Mouse (Mus musculus): Measurements from ENCODE around the gene Arl15.
"Not testable (repeated sequence)": the region's sequence is repeated elsewhere in the genome, so short reads cannot be mapped to it uniquely, and the experiment has no call there.

The Arl15 gene

GRCm38 (mm10) chr13:113794039-113794704 lies at the start of gene Arl15:
Gene Arl15 (plus strand): TSS chr13:113794505.
- DNase-seq (ENCODE audit: extremely low spot score) = peak; percentile 98

DNA sequence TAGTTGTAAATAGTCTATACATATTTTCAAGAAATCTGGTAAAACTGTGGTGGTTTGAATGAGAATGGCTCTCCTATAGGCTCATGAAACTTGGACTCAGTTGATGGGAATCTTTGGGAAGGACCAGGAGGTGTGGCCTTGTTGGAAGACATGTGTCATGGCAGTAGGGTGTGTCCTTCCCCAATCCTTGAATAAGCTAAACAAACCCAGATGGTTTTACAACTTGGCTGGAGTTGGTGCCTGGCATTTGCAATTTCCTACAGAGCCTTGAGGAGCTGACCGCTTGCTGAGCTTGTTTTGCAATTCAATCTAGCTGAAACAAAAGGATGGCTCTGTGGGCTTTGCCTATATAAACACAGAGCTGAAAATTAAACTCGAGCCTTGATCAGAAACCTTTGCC lies 49.0 kb upstream of the Arl15 start:
- DNase-seq (ENCODE audit: extremely low spot score) = no peak

- no peak for DNase-seq (ENCODE audit: extremely low spot score)
These were observed 43.5 kb upstream of the Arl15 start for GRCm38 (mm10) chr13:113750766-113751165.

DNA sequence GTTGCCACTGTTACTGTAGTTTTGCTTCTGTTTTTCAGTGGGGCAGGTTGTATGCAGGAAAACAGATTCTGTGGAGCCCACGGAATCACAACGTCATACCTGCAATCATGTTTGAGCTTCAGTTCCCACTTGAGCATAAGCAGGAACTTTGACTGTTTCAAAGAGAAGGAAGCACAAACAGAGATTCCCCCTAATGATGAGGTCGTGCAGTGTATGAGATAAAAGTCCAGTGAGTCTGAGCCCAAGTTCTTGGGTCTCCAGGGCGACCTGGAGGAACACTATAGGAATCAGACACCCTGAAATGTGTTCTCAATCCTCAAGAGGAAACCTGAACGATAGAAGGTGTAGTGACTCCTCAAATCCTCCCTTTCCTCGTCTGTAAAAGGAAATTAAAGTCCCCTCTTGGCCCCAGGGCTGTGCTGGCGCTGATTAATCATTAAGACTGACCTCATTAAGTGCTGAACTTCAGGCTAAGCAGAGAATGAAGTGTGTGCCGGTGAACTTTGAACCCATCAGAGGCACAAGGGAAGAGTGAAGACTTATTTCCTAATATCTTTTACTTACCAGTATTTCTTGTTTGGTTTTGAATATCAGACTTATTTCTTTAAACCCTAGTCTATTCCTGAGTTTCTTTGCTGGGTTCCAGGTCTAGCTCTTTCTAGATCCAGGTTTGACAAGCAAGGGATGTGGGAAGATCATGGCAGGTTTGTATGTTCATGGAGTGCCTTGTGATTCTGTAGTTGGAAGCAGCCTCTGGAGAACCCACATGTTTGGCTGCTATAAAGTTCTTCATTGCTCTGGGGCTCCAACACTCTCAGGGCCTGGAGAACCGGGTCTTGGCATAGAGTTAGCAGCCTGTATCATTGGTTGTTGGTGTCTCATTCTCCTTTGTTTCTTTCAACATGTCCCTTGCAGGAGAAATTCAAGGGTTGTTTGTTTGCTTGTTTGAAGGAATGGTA lies 39.3 kb upstream of the Arl15 start:
- DNase-seq (ENCODE audit: extremely low spot score) = no peak

DNA sequence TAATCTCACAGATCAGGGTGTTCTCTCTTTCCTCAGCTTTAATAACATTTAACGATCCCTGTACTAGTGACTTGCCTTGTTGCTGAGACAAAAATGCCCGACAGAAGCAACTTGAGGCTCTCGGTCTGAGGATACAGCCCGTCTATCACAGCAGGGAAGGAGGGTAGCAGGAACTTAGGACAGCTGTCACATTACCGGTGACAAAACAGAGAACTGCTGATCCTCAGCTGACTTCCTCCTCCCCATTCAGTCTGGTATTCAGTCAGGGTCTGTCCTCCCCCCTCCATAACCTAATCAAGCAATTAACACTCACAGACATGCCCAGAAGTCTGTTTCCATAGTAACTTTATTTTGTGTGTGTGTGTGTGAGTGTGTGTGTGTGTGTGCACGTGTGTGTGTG lies 38.5 kb upstream of the Arl15 start:
- DNase-seq (ENCODE audit: extremely low spot score) = no peak

- no peak for DNase-seq (ENCODE audit: extremely low spot score)
These were observed 32.6 kb upstream of the Arl15 start for GRCm38 (mm10) chr13:113761717-113762116.

DNA sequence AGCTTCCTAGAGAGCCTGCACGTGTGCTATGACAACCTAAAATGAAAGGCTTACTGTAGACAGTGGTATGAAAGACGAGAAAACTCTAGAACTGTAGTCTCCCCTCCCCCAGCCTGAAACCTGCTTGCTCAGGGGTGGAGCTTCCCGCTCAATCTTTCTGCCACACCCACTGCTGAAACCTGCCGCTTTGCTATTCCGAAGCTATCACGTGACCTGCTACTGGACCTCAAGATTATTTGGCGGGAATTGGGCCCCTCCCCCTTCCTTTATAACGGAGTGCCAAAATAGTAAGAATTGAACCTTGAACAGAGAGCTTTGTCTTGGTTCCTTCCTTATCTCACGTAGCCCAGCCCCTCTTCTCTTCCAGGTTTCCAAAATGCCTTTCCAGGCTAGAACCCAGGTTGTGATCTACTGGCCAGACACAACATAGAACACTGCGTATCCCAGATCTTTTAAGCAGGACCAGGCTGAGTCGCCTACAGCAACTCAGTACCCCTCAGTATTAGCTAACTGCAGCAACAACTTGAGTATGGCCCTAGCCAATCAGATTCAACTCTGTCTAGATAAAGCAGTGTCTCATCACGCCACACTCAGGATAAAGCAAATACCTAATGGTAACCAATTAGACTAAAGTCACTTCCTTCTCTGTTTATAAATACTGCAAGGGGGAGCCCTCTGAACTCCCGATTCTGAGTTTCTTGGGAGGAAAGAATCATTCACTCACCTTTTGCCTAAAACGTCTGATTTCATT lies 31.4 kb upstream of the Arl15 start:
- DNase-seq (ENCODE audit: extremely low spot score) = no peak

DNA sequence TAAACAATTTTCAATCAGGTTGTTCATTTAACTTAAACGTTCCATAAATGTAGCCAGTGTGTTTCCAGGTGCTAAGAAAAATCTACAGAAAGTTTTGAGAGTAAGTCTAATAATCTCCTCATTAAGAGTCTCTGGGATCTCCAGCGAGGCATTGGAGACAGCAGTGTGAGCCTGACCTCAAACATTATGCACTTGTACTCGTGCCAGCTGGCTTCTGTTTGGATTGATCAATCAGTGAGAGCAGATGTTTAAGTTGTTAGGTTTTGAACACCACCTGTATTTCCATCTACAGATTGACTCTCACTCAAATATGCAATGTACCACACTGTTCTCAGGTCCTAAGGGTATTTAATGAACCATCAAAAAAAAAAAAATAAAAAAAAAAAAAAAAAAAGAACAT lies 28.9 kb upstream of the Arl15 start:
- DNase-seq (ENCODE audit: extremely low spot score) = no peak

DNA sequence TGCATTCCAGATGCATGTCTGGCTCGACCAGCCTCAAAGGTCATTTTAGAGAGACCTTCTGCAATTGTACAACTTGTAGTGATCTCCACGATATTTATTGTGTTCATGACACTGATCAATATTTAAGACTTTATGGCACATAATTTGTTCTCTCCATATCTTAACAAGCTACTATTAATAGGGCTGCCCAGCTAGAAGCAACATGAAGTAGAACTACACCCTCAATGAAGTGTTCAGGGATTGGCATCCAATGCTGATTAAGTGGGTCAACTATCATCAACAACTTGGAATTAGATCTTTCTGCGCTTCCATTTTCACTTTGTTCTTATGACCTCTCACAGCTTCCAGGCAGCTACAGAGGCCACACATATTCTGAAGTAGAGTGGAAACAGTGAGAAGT lies 24.5 kb upstream of the Arl15 start:
- DNase-seq (ENCODE audit: extremely low spot score) = no peak

GRCm38 (mm10) chr13:113770340-113770739 lies 24.0 kb upstream of the Arl15 start:
- DNase-seq (ENCODE audit: extremely low spot score) = no peak

DNA sequence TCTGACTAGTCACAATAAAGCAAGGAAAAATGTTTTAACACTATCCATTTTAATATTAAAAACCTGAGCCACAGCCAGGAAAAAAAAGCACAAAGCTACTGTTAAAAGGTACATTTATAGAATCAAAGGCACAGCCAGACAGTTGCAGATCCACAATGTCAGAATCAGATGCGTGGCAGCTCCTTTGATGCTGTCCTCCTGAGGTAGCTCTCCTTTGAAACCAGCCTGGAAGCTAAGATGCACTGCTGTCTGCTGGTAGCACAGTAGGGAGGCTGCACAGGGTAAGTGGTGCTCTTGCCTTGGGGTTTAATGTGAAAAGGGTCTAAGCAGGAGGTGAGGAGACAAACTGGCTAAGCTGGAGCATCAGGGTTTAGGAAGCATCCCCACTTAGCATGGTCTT lies 23.0 kb upstream of the Arl15 start:
- DNase-seq (ENCODE audit: extremely low spot score) = no peak

GRCm38 (mm10) chr13:113774799-113775198 lies 19.5 kb upstream of the Arl15 start:
- DNase-seq (ENCODE audit: extremely low spot score) = no peak

DNA sequence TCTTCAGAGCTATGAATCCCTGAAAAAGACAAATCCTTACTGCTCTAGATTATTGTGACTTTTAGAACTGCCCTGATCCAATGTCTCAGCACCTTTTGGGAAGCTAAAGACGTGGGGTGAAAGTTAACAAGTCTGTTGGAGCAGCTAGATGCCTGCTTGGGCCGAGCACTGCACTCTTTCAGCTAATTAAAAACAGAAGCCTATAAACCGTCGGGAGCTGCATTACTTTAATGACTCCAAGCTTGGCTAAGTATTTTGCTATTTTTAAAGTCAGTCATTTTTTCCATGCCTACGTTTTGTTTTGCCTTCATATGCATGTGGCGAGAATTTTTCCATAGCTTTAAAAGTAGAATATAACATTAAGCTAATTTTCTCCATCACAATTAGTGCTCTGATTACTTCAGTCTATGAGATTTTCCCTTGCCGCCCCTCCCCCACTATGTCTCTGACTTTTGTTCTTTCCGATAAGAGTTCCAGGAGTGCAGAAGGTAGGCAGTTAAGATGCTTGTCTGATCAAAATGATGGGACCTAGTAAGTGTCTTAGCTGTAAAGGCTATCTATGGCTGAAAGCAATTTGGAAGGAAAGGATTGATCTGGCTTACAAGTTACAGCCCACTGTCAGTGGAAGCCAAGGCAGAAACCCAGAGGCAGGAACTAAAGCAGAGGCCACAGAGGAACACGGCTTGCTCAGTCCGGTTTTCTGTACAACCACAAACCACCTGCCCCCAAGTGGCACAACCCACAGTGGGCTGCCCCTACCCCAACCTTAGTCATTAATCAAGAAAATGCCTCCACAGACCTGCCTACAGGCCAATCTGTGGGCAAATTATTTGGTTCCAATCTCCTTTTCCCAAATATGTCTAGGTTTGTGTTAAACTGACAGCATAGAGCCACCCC lies 18.8 kb upstream of the Arl15 start:
- DNase-seq (ENCODE audit: extremely low spot score) = no peak

- DNase-seq (ENCODE audit: extremely low spot score) = no peak
These were observed 8.5 kb upstream of the Arl15 start for GRCm38 (mm10) chr13:113785803-113786202.

- no peak for DNase-seq (ENCODE audit: extremely low spot score)
These were observed 7.2 kb upstream of the Arl15 start for GRCm38 (mm10) chr13:113787136-113787535.

- DNase-seq (ENCODE audit: extremely low spot score) = not testable (repeated sequence)
These were observed 4.3 kb upstream of the Arl15 start for GRCm38 (mm10) chr13:113790016-113790415.

DNA sequence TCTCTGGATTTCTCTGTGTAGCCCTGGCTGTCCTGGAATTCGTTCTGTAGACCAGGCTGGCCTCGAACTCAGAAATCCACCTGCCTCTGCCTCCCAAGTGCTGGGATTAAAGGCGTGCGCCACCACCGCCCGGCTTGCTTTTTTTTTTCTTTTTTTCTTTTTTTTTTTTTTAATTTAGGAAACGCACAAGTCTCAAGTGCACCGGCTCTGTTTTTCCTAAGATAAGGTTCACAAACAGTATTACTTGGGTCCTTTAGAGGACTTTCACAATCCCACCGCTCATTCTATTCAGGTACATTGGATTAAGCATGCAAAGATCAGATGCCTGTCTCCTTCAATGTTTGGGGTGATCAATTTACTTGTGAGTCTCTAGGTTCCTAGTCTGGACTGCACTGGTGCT lies 668 bp upstream of the Arl15 start:
- no peak for DNase-seq (ENCODE audit: extremely low spot score)

GRCm38 (mm10) chr13:113794705-113795655 lies 675 bp downstream of the Arl15 start:
- peak; percentile 65 for DNase-seq (ENCODE audit: extremely low spot score)

GRCm38 (mm10) chr13:113797378-113797777 lies 3.1 kb downstream of the Arl15 start:
- no peak for DNase-seq (ENCODE audit: extremely low spot score)

DNA sequence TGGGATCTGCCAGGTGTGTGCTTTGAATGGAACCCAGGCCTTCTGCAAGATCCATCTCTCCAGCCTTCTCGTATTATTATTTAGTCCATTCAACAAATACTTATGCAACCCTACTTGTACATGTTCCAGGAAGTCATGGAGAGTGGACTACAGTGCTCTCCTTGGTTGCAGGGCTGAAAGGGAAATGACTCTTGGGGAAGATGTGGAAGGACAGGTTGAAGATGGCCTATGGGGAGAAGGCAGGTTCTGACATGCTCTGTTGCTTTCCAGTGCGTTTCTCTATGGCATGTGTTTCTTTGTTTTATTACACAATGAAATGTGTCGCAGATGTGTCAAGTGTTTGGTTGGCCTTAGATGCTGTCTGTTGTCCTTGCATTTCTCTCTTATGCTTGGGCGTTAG lies 5.1 kb downstream of the Arl15 start:
- no peak for DNase-seq (ENCODE audit: extremely low spot score)
